Mouse (Mus musculus): ENCODE results near the gene Vdr.

Vdr gene

DNA sequence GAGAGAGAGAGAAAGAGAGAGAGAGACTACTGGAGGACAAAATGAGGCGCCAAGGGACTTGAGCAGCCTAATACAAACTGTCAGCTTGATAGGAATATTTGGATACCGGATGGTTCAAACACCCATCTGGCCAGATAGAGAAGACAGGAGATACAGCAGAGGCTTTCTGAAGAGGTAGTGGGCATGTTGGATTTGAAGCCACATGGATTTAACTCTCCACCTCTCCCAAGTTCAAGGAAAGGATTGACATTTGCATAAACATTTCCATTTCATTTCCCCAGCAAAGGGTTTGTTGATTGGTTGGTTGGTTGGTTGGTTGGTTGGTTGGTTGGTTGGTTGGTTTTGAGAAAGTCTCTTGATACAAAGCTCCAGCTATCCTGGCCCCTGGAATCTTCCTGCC, 62.6 kb downstream of the Vdr start:
- DNase-seq (ENCODE audit: low read depth, low spot score): no peak

DNA sequence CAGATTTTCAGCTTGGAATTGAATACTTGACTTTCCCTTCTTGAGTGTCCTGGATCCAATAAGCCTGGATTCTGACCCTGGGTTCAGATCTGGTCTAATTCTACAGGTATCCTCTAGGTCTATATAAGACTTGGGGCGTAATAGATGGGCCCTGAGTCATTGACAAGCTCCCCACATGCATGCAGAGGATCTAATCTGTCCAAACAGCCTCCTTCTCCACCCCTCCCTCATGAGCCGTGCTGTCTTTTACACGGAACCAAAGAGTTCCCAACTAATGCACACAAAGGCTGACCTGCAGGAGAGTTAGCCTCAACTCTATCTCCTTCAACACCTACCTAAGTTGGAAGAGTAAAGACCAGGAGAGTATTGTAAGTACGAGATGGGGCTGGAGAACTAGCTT, 63.1 kb downstream of the Vdr start:
- no peak for DNase-seq (ENCODE audit: low read depth, low spot score)

GRCm38 (mm10) chr15:97846121-97846882, 64.1 kb downstream of the Vdr start:
- no peak for DNase-seq (ENCODE audit: low read depth, low spot score)

DNA sequence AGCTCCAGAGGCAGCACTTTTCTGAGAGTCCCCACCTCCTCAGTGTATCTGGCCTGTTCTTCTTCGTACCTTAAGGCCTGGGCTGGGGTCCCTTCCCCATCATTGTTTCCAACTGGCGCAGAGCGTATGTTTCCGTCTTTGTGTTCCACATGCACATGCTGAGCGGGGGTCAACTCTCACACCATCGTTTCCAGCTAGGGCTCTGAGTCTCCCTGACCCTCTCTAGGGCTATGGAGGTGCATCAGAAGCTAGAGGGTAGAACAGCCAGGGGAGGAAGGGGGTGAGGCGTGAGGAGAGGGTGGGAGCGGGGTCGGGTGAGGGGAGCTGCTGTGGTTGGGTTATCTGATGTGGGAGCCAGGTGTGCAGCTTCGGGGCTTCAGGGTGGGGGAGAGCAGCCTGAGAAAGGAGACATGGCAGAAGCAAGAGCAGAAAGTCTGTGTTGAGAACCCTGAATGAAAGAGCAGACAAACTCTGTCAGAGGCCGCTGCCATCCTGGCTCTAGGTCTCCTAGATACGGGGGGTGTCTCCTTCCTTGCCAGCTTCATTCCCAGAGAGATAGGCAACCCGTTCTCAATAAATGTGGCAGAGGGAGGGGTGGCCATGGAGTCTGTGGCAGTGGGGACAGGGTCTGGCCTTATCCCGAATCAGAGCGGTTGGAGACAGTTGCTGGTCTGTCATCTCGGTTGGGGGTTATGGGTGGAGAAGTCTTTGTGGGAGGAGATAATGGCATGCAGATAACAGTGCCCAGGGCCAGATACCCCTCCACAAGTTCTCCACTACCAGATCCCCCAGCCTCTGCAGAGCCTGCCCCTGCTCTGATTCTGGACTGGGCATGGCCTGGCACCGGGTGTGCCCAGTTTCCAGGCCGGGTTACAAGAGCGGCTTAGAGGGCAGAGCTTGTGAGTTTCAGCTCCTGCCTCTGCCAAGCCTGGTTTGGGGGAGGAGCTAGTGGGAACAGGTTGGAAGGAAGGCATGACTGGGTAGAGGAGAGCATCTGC, 66.1 kb downstream of the Vdr start, which contains the start of gene Hdac7:
TSS of gene Hdac7 (minus strand) at position 466 of the 998 bp plus-strand sequence.
- DNase-seq (ENCODE audit: low read depth, low spot score): no peak

- no peak for DNase-seq (ENCODE audit: low read depth, low spot score)
Observed at GRCm38 (mm10) chr15:97843247-97843651, 67.2 kb downstream of the Vdr start.

DNA sequence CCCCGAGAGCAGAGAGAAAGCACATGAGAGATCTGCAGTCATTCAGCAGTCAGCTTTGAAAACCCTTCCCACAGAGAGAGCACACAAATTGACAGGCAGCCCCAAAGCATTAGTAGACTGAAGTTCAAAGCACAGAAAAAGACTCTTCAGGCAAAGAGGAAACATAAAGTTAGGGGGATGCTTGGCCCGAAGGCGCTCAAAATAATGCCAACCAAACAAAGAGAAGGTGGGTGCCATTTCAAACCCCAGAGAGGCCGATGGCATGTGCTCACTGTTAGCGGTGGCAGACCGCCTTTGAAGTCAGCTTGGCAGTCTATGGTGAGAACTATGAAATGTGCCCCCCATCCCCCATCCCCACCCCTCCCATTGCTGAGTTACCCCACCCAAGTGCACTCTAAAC, 68.4 kb downstream of the Vdr start:
- DNase-seq (ENCODE audit: low read depth, low spot score): no peak

DNA sequence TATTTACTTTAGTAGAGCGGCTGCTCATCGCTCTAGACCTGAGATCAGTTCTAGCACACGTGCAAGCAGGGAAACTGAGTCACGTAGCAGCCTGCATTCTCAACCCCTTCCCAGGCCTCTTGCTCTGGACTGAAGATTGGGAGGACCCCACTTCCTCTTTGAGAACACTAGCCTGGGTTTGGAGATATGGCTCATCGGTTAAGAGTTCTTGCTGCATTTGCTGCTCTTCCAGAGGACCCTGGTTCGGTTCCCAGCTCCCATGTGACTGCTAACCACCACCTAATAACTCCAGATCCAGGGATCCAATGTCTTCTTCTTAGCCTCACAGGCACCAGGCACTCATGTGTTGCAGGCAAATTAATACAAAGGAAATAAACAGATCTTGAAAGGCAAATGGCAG, 69.0 kb downstream of the Vdr start:
- no peak for DNase-seq (ENCODE audit: low read depth, low spot score)

DNA sequence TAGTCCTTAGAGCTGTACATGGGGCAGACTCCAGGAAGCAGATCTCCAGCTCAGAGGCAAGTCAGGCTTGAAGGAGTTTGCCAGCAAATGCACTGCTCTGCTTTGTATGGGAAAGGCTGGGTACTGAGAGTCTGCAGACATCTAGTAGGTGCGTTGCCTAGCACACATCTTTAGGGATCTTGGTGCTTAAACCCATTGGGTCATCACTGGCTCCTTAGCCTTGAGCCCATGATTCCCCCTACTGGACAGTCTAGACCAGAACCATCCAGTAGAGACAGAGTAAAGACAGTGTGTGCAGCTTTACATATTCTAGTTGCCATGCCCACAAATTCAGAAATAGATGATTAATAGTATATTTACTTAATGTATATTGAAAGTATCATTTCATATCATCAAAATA, 69.6 kb downstream of the Vdr start:
- no peak for DNase-seq (ENCODE audit: low read depth, low spot score)

- DNase-seq (ENCODE audit: low read depth, low spot score): no peak
Observed at GRCm38 (mm10) chr15:97839991-97840455, 70.4 kb downstream of the Vdr start.

- no peak for DNase-seq (ENCODE audit: low read depth, low spot score)
Observed at GRCm38 (mm10) chr15:97839473-97839872, 71.0 kb downstream of the Vdr start.

DNA sequence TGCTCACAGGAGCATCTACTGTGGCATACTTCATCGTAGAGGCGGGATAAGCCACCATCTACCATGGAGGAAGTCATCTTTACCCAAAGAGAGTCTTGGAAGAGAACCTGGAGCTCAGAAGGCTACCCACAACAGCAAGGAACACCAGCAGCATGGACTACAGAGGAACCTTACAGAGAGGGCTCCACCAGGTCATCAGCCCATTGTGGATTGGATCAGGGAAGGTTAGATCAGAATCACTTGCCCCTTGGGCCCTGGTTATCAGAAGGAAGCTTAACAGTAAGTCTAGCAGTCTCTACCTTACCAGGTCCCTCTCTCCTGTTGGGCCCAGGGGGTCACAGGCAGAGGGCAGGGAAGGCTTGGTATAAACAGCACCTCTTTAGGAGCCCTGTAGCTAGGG, 71.4 kb downstream of the Vdr start:
- no peak for DNase-seq (ENCODE audit: low read depth, low spot score)

- no peak for DNase-seq (ENCODE audit: low read depth, low spot score)
Observed at GRCm38 (mm10) chr15:97838395-97838794, 72.0 kb downstream of the Vdr start.

DNA sequence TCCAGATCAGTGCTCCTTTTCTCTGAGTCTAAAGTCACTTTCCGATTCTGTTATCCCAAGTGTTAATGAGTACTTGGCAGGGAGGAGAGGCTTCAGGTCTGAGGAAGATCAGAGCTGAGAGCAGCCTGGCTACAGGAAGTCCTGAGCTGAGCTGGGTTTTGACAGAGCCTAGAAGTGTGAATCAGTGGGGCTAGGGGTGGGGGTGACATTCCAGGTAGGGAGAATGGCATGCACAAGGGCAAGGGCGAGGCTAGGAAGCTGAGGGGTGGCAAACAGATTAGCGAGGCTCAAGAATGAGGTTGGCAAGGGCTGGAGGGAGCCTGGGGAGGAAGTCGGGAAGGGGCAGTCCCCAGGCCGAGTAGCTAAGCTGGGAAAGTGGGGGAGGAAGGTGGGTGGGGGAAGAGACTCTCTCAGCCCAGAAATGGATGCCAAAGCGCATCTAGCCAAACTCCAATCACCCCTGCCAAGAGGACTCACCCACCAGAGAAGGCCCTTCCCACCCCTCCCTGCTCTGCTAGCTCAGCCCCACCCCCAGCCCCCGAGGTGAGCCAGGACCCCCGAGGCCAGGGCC, 72.9 kb downstream of the Vdr start:
- no peak for DNase-seq (ENCODE audit: low read depth, low spot score)

GRCm38 (mm10) chr15:97836894-97837247, 73.6 kb downstream of the Vdr start:
- DNase-seq (ENCODE audit: low read depth, low spot score): no peak

DNA sequence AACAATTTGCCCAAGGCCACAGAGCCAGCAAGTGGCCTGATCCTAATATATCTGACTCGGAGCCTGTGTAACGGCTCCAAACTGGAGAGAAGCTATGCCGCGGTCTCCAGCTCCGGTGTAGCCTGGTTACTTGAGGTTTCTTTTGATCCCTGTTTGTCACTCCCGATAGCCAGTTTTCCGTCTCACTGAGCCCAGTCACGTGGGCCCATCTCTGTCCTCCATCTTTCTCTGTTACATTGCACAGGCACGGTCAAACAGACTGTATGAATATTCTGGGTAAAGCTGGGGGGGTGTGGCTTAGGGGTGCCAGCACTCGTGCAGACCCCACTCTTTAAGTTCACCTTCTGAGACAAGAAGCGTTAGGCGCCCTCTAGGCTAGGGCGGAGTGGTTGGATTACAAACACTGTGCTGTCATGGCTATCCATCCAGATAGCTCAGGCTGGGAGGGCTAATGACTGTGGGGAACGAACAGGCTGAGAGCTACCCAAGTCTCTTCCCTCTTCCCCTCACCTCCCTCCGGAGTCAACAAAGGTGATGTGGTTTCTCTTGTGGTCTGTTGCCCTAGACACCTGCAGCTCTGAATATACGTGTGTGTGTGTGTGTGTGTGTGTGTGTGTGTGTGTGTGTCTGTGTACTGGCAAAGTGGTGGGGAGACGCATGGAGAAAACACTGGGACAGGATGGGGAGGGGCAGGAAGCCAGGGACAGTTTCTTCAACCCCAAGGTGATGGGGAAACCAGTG, 74.1 kb downstream of the Vdr start:
- no peak for DNase-seq (ENCODE audit: low read depth, low spot score)

DNA sequence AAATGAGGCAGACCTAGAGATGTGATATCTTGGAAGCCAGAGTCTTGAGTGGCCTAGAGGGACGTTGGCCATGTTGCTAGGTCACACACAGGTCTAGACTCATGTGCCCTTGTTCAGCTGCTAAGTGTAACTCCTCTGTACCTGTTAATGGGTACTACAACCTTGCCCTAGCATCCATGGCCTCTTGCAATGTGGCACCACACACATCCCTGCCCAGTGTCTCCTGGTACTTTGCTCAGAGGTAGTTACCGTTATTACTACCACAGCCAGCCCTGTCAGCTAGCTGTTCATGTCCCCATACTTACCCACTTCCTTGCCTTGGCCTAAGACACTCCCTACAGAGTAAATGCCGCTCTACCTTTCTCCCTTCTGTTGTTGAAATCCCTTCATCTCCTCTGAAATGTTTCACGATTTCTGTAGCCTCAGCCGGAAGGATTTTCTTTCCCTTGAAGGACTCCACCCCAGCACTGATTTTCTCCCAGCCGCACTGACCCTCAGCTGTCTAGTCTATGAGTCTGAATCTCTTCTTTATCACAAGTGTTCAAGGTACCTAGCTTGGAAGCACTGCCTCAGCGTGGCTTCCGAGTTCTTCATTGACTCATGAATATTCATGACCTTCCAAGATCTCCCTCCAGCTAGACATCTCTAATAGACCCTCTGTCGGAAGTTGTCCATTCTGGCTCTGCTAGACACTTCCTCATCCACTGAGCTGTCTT, 77.5 kb downstream of the Vdr start:
- DNase-seq (ENCODE audit: low read depth, low spot score): no peak

GRCm38 (mm10) chr15:97831987-97832640, 78.3 kb downstream of the Vdr start:
- no peak for DNase-seq (ENCODE audit: low read depth, low spot score)

- DNase-seq (ENCODE audit: low read depth, low spot score): peak; percentile 45
Observed at GRCm38 (mm10) chr15:97831242-97831986, 79.0 kb downstream of the Vdr start.

DNA sequence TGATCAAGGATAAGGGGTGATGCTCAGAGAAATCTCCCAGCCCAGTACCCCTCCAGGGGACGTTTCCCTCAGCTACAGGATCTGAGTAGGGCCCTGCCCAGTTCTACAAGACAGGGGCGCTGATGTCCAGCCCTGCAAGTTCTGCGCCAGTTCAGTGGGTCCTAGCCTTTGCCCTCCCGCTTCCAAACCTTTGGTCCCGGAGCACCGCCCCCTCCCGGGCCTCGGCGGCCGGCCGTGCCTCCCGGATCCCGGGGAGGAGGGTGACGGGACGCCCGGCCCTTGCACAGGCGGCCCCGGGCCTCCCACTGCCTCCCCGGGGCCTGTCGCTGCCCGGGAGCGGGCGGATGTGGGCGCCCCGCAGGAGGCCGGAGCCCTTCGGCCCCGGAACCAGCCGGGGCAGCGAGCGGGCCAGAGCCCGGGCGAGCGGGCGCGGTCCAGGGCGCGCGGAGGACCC, 79.6 kb downstream of the Vdr start:
- no peak for DNase-seq (ENCODE audit: low read depth, low spot score)

All from retina, postnatal 7 days (tissue).